Mouse (Mus musculus): ENCODE results near the gene Hnf1a.

DNA sequence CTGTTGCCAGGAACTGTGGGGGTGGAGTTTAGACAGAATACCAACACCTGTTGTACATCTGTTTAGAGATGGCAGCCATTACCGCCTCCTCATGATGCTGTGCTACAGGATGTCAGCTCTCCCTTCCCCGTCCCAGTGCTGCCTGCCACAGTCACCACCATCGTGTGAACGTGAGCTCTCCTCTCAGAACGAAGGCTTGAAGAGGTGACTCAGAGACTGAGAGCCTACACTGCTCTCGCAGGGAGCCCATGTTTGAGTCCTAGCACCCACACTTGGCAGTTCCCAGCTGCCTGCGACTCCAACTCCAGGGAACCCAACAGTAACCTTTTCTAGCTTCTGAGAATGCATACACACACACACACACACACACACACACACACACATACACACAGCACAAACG lies 56.0 kb downstream of the Hnf1a start:
- TF ChIP-seq POLR2A (IDR thresholded peaks at IDR 0.05; ENCODE audit: insufficient read depth, low read depth, low read length), result no peak
- TF ChIP-seq CTCF (IDR thresholded peaks at IDR 0.05), result no peak
